Mouse (Mus musculus) olfactory bulb, adult 2 months (tissue): Measurements from ENCODE around the gene Akr7a5.

Source experiments
- CTCF ChIP-seq: fragments of 200-500 bp; IDR thresholded peaks from 2 replicates; pipeline ENCODE4 v1.5.1; 2012; ENCODE audit warnings: low read depth, mild to moderate bottlenecking, low read length, moderate library complexity; ENCODE audit not compliant: insufficient read depth
- POLR2A ChIP-seq: fragments of 200-500 bp; IDR thresholded peaks from 2 replicates; pipeline ENCODE4 v1.6.1; 2012; ENCODE audit warnings: mild to moderate bottlenecking, low read depth, low read length, moderate library complexity; ENCODE audit not compliant: insufficient read depth

GRCm38 (mm10) chr4:139351931-139352711, 41.6 kb downstream of the Akr7a5 start, which contains the start of the genes Mrto4, Emc1 and Ubr4:
- no peak for TF ChIP-seq CTCF
- 0 out of 2 replicates have a peak, but pooled peaks have one; percentile 35 for TF ChIP-seq POLR2A
